Mouse (Mus musculus): ENCODE data around the gene Mdh1. TPM values are rescaled to one million over a fixed set of nuclear protein-coding genes. Genes with fewer than 3 reads are reported as not detected.

Gene Mdh1
- polyA plus RNA-seq, 1 experiment from 2014 or later = 427 TPM

Small RNA genes within 50 kb of the gene (microRNA-seq; reads per million reads assigned to microRNA genes)
- not detected for gene Gm22990

Other genes starting within 250 kb of the Mdh1 start
- gene Ugp2, start 201.2 kb downstream of the Mdh1 start, polyA plus RNA-seq (2014; fragmentation: Nextera tagmentation; extraction: Ambion mirVana) = 69.3 and 70.7 TPM in 2 replicates
- 7.5 and 10.2 TPM in 2 replicates for gene Wdpcp, start 132 bp downstream of the Mdh1 start, polyA plus RNA-seq (2014; fragmentation: Nextera tagmentation; extraction: Ambion mirVana)

Measured in limb, embryonic 11.5 days (tissue).